Mouse (Mus musculus) spleen, adult 2 months (tissue): ENCODE measurements around the gene Fbrs.
"Not testable (repeated sequence)": the region's sequence is repeated elsewhere in the genome, so short reads cannot be mapped to it uniquely, and the experiment has no call there.

Source experiments
- CTCF ChIP-seq: fragments of 200-500 bp; IDR thresholded peaks from 2 replicates; pipeline ENCODE4 v1.5.1; 2011; ENCODE audit warnings: mild to moderate bottlenecking, inconsistent platforms; ENCODE audit not compliant: insufficient read depth, insufficient read length, insufficient replicate concordance; ENCODE audit errors: extremely low read depth
- POLR2A ChIP-seq: fragments of 200-500 bp; IDR thresholded peaks from 2 replicates; pipeline ENCODE4 v1.6.1; 2011; ENCODE audit warnings: low read depth, low read length, inconsistent platforms

DNA sequence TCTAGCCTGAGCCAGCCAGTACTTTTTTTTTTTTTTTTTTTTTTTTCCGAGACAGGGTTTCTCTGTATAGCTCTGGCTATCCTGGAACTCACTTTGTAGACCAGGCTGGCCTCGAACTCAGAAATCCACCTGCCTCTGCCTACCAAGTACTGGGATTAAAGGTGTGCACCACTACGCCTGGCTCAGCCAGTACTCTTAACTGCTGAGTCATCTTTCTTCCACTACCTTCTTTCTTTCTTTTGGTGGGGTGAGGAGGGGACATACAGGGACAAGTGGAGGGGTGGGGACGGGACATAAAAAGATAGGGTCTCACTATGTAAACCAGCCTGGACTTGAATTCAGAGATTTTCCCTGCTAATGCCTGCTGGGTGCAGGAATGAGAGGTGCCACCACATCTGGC lies 30.8 kb downstream of the Fbrs start:
- TF ChIP-seq POLR2A, CTCF: not testable (repeated sequence)
